Mouse (Mus musculus) midbrain, embryonic 16.5 days (tissue): Measurements from ENCODE around the gene Aph1b. TPM values are rescaled to one million over a fixed set of nuclear protein-coding genes. Genes with fewer than 3 reads are reported as not detected.

Source experiments
- ATAC-seq: fragments of 200-750 bp; cut with Nextera tagmentation; 2 replicates; pipeline ENCODE4 v1.8.0; 2017; ENCODE audit warnings: moderate TSS enrichment
- H3K27ac ChIP-seq: fragments of 300-500 bp; sonication (generic); 2 replicates; pipeline ENCODE4 v1.5.1; 2014; ENCODE audit warnings: mild to moderate bottlenecking, low read length, mixed read lengths
- H3K27me3 ChIP-seq: fragments of 300-500 bp; sonication (generic); 2 replicates; pipeline ENCODE4 v1.6.1; 2014; ENCODE audit warnings: low read depth, low read length, mixed read lengths; ENCODE audit not compliant: control insufficient read depth, insufficient read depth
- H3K36me3 ChIP-seq: fragments of 300-500 bp; sonication (generic); 2 replicates; pipeline ENCODE4 v1.6.1; 2014; ENCODE audit warnings: mild to moderate bottlenecking, low read length, moderate library complexity, mixed read lengths; ENCODE audit not compliant: control insufficient read depth, insufficient read depth
- H3K4me1 ChIP-seq: fragments of 300-500 bp; sonication (generic); 2 replicates; pipeline ENCODE4 v1.6.1; 2014; ENCODE audit warnings: mild to moderate bottlenecking, low read length, mixed read lengths; ENCODE audit not compliant: control insufficient read depth, insufficient read depth
- H3K4me2 ChIP-seq: fragments of 300-500 bp; sonication (generic); 2 replicates; pipeline ENCODE4 v1.6.1; 2014; ENCODE audit warnings: mild to moderate bottlenecking, low read length, mixed read lengths
- H3K4me3 ChIP-seq: fragments of 300-500 bp; sonication (generic); 2 replicates; pipeline ENCODE4 v1.5.1; 2014; ENCODE audit warnings: low read depth, mild to moderate bottlenecking, low read length, moderate library complexity, mixed read lengths
- H3K9ac ChIP-seq: fragments of 300-500 bp; sonication (generic); 2 replicates; pipeline ENCODE4 v1.6.1; 2014; ENCODE audit warnings: low read depth, low read length, mixed read lengths
- H3K9me3 ChIP-seq: fragments of 300-500 bp; sonication (generic); replicated peaks from 2 replicates; pipeline ENCODE4 v1.6.1; 2014; ENCODE audit warnings: mild to moderate bottlenecking, low read length, mixed read lengths; ENCODE audit not compliant: control insufficient read depth, poor library complexity, severe bottlenecking
- WGBS: fragments of 180-500 bp; shearing (Covaris S2); extraction: QIAGEN DNeasy Blood & Tissue Kit; methylation state at CpG from one replicate; pipeline ENCODE4 v1.1.7; 2014; 5-methylcytosine and 5-hydroxymethylcytosine counted together
- polyA plus RNA-seq: library from polyadenylated mRNA; unstranded; fragments of >200 nt; fragmentation: Nextera tagmentation; extraction: Ambion mirVana; gene quantifications from 2 replicates; pipeline ENCODE4 v1.2.1, GENCODE M21; 2015

Aph1b gene
- polyA plus RNA-seq, 1 experiment from 2014 or later: 21.5 TPM

DNA sequence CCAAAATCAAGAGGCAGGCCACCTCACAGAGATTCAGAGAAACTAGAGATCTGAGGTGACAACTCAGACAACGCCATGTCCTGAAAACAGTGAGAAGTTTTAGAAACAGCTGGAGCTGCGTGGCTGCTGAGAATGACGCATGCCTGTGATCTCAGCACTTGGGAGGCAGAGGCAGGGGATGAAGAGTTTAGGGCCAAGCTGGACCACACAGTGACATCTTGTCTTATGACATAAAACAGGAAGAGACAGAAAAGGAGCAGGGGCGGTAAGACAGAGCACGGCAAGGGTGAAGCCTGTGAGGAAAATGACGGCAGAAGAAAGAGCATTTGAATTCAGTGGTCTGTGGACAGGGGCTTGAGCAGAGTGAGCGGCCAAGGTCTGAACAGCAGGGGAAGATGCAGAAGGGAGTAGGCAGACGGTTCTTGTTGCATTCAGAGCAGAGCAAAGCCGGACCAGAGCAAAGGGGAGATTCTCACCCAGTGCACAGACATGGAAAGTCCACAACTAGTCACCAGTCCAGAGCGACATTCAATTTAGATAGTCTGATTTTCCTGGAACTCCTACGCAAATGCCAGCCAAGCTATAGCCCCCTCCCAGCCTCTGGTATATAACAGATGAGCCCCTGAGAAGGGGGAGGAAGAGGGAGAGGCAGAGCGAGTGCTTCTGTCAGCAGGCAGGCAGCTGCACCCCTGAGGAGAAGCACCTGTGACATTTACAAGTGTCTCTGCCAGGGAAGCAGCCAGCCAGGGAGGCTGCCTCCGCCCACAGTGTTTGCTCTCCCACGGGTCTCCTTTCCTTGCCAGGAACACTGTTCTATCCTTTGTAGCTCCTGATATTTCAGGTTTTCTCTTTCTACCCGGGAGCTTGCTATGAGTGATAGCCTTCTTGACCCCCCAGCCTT lies 62.2 kb downstream of the Aph1b start:
- Histone ChIP-seq H3K4me3 (no peak overlapping the region), H3K4me1 (peaks cover 5% of the 10 kb centered on the region), H3K9me3 (no peaks in the 10 kb centered on the region), H3K27ac (no peak overlapping the region), H3K9ac (no peak overlapping the region), H3K27me3 (no peaks in the 10 kb centered on the region), H3K36me3 (no peaks in the 10 kb centered on the region), H3K4me2 (no peak overlapping the region)
- WGBS: 47% methylated on average over 15 of the region's 15 CpGs
- no peak for ATAC-seq

DNA sequence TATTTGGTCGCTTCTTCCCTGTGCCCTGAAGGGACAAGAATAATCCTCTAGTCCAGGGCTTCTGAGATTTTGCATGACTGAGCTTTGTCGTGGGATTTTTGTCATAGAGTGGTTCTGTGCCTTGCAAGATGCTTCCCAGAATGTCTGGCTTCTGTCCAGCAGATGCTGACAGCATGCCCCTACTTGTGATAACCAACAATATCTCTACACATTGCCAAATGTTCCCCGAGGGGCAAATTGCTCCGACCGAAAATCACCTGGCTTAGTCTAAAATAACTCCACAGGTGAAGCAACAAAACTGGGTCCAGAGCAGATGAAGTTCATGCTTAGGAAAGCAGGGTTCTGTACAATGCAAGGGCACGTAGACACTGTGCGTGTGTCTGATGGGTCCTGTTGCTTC lies 64.0 kb downstream of the Aph1b start:
- peaks cover 5% of the 10 kb centered on the region for H3K4me1 ChIP-seq
- no peaks in the 10 kb centered on the region for H3K9me3 ChIP-seq
- no peaks in the 10 kb centered on the region for H3K27me3 ChIP-seq
- no peak for ATAC-seq
- H3K36me3 ChIP-seq: no peaks in the 10 kb centered on the region
- H3K27ac ChIP-seq: no peak overlapping the region
- no peak overlapping the region for H3K4me3 ChIP-seq
- WGBS: 83% methylated on average over 7 of the region's 7 CpGs
- H3K9ac ChIP-seq: no peak overlapping the region
- no peak overlapping the region for H3K4me2 ChIP-seq

DNA sequence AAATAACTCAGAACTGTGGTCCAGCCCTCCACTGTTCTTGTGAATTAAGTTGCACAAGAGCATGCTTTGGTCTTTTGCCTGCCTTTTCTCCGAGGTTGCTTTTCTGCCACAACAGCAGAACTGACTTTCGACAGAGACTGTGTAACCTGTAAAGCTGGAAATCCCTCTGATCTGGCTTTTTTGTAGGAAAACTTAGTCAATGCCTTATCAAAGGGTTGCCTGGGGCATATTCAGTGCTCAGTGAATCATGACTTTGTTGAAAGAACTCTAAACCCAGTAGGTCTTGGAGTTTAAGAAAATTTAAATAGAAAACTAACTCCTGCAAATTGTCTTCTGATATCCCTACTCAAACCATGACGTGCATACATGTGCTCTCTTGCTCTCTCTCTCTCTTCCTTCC lies 64.7 kb downstream of the Aph1b start:
- Histone ChIP-seq H3K4me3 (no peak overlapping the region), H3K27me3 (no peaks in the 10 kb centered on the region), H3K36me3 (no peaks in the 10 kb centered on the region), H3K27ac (no peak overlapping the region), H3K9me3 (no peaks in the 10 kb centered on the region), H3K4me2 (no peak overlapping the region), H3K4me1 (peaks cover 5% of the 10 kb centered on the region), H3K9ac (no peak overlapping the region)
- WGBS: 53% methylated on average over 3 of the region's 3 CpGs
- ATAC-seq: no peak

DNA sequence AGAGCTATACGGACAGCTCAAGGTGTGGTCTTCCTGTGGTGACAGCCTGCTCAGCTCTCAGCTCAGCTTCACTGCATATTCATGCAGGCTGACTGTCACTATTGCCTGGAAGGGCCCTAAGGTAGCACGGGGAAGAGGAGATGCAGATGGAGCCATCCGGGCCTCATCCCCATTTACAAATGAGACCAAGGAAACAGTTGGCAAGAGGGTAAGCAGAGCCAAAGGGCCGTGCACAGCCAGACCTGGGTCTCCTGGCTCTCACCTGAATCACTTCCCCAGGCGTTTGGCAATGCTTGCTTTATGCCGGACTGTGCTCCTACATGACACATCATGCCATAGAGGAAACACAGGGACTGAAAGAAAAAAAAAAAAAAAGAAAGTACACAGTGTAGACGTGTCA lies 68.0 kb downstream of the Aph1b start:
- Histone ChIP-seq H3K4me1 (0 out of 2 replicates have a peak, but pooled peaks cover 2% of the 10 kb centered on the region), H3K36me3 (no peaks in the 10 kb centered on the region), H3K9ac (no peak overlapping the region), H3K4me3 (no peak overlapping the region), H3K27ac (no peak overlapping the region), H3K9me3 (no peaks in the 10 kb centered on the region), H3K4me2 (no peak overlapping the region), H3K27me3 (no peaks in the 10 kb centered on the region)
- 78% methylated on average over 7 of the region's 7 CpGs for WGBS
- ATAC-seq: no peak

DNA sequence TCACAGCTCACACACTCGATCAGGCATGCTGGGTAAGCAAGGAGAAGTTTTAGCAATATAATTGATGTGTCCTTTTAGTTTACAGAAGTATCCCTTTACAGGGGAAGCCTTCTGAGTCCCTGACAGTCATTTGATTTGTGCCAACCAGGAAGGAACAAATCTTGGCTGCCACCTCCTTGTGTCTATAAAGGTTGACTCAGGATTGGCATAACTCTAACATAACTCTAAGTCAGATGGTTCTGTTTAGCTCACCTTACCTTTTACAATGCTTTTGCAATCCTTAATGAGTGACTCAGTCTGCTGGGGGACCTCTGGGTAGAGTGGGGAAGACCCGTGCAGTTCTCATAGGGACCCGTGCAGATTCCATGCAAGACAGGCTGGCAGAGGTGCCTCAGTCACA lies 69.7 kb downstream of the Aph1b start:
- H3K4me3 ChIP-seq: no peak overlapping the region
- H3K4me2 ChIP-seq: no peak overlapping the region
- 0 out of 2 replicates have a peak, but pooled peaks cover 2% of the 10 kb centered on the region for H3K4me1 ChIP-seq
- no peak overlapping the region for H3K27ac ChIP-seq
- H3K27me3 ChIP-seq: no peaks in the 10 kb centered on the region
- no peaks in the 10 kb centered on the region for H3K9me3 ChIP-seq
- H3K36me3 ChIP-seq: no peaks in the 10 kb centered on the region
- WGBS: 78% methylated on average over 3 of the region's 3 CpGs
- no peak overlapping the region for H3K9ac ChIP-seq
- no peak for ATAC-seq

Other genes with a start within 250 kb of the Aph1b start
- 43.5 and 62.6 TPM in 2 replicates for gene Usp3, start 202.3 kb downstream of the Aph1b start, polyA plus RNA-seq
- 2.0 TPM in 2 replicates for gene Car12, start 81.8 kb downstream of the Aph1b start, polyA plus RNA-seq
- 0.52 and 0.54 TPM in 2 replicates for gene Gm10647, start 1.5 kb upstream of the Aph1b start, polyA plus RNA-seq
- 2.6 and 3.0 TPM in 2 replicates for gene Aph1c, start 39.2 kb upstream of the Aph1b start, polyA plus RNA-seq
- gene Rab8b, start 124.2 kb upstream of the Aph1b start, polyA plus RNA-seq: 29.4 and 30.7 TPM in 2 replicates
- gene Rps27l, start 150.6 kb upstream of the Aph1b start, polyA plus RNA-seq: 157 and 180 TPM in 2 replicates
- 10.2 and 11.1 TPM in 2 replicates for gene Lactb, start 180.0 kb upstream of the Aph1b start, polyA plus RNA-seq